Mouse (Mus musculus) lung, adult 2 months (tissue): Measurements from ENCODE around the gene BC028528. TPM values are rescaled to one million over a fixed set of nuclear protein-coding genes. Genes with fewer than 3 reads are reported as not detected.
A peak's percentile ranks its signal among the peaks of the same experiment; 100 is the strongest.
"Not testable (repeated sequence)": the region's sequence is repeated elsewhere in the genome, so short reads cannot be mapped to it uniquely, and the experiment has no call there.

ENCODE experiments used
- DNase-seq: peaks from one replicate; pipeline ENCODE4 v3.0.0; 2022
- H3K4me1 ChIP-seq: fragments of 200-500 bp; 2 replicates; pipeline ENCODE4 v1.6.1; 2011; ENCODE audit warnings: low read length; ENCODE audit not compliant: control insufficient read depth, insufficient read depth
- H3K4me3 ChIP-seq: fragments of 200-500 bp; replicated peaks from 2 replicates; pipeline ENCODE3; 2011; ENCODE audit warnings: low read depth, mild to moderate bottlenecking, control low read depth, low read length; ENCODE audit errors: extremely low read depth
- CTCF ChIP-seq: fragments of 200-500 bp; IDR thresholded peaks from 2 replicates; pipeline ENCODE4 v1.5.1; 2011; ENCODE audit warnings: mild to moderate bottlenecking, low read length, control low read depth; ENCODE audit not compliant: insufficient read depth
- POLR2A ChIP-seq: fragments of 200-500 bp; IDR thresholded peaks from 2 replicates; pipeline ENCODE4 v1.6.1; 2011; ENCODE audit warnings: low read depth, mild to moderate bottlenecking, control low read depth, low read length, borderline replicate concordance; ENCODE audit errors: extremely low read depth
- WGBS: fragments of 180-500 bp; shearing (Covaris S2); methylation state at CpG from one replicate; pipeline ENCODE4 v1.1.7; 2018; 5-methylcytosine and 5-hydroxymethylcytosine counted together
- polyA plus RNA-seq: library from polyadenylated mRNA; depleted of rRNA; stranded (reverse); fragments of >200 nt; gene quantifications from 2 replicates; pipeline ENCODE4 v1.2.3, GENCODE M21; 2012

The BC028528 gene
- polyA plus RNA-seq, 1 experiment: 113 TPM

DNA sequence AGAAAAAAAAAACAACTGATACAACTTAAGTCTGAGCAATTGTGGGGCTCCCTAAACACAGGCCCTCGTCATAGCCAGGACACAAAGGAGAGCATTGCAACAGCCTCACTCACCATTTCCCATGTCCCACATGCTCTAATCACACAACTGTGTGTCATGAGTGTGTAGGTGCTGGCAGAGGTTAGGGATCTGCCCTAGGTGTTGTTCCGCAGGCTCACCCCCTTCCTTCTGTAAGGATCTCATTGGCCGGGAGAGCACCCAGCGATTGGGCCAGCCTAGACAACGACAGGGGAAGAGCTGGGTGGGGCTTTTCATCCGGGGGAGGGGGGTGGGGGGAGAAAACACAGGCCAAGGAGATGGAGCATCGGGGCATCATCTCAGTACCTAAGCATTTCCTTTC is 28.2 kb downstream of the BC028528 start:
- WGBS: 57% methylated on average over 7 of the region's 7 CpGs
- Histone ChIP-seq H3K4me1 (no peaks in the 10 kb centered on the region), H3K4me3 (no peak overlapping the region)
- TF ChIP-seq CTCF: no peak
- TF ChIP-seq POLR2A: no peak
- no peak for DNase-seq

DNA sequence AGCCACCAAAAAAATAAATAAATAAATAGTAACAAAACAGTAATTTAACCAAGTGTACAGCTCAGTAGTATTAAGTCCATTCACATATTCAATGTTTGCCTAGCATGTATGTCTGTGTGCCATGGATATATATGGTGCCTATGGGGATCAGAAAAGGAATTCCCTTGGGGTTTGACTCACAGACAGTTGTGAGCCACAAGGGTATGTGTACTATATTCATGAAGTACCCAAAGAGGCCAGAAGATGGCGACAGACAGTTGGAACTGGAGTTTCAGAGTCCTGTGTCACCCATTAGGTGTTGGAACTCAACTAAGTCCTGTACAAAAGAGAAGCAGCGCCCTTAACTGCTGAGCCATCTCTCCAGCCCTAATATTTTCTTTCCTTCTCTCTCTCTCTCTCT is 30.0 kb downstream of the BC028528 start:
- DNase-seq: no peak
- whole genome bisulfite sequencing: 43% methylated on average over 2 of the region's 2 CpGs
- TF ChIP-seq POLR2A (no peak), CTCF (peak; percentile 39; the same call in 1 of the 2 replicates)
- no peak overlapping the region for H3K4me3 ChIP-seq
- no peaks in the 10 kb centered on the region for H3K4me1 ChIP-seq

DNA sequence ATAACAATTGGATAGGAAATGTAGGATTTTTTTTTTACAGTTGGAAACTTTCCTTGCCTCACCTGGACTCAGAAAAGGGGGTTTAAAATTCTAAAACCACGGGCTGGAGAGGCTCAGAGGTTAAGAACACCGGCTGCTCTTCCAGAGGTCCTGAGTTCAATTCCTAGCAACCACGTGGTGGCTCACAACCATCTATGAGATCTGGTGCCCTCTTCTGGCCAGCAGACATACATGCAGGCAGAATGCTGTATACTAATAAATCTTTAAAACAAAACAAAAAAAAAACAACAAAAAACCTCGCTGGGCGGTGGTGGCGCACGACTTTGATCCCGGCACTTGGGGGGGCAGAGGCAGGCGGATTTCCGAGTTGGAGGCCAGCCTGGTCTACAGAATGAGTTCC is 30.6 kb downstream of the BC028528 start:
- DNase-seq: no peak
- Histone ChIP-seq H3K4me3 (no peak overlapping the region), H3K4me1 (no peaks in the 10 kb centered on the region; the same call in 1 of the 2 replicates)
- 71% methylated on average over 10 of the region's 10 CpGs for WGBS
- TF ChIP-seq POLR2A (no peak), CTCF (peak; percentile 24; the same call in 1 of the 2 replicates)

DNA sequence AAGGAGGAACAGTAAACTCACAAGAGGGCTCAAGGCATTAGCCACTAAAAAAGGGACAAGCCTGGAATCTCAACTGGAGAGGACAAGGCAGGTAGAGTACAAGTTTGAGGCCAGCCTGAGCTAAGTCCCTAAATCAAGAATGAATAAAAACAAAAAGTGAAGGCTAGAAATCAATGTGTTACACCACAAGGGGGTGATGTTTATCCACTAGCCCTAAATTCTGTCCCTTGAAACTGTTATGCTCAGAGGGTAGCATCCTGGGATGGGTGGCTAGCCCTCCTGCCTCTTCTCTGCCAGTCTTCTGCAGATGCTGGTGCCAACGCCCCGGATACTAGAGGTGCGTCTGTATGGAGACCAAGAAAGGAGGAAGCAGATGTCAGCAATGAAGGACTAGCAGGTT is 31.5 kb downstream of the BC028528 start:
- Histone ChIP-seq H3K4me3 (no peak overlapping the region), H3K4me1 (no peaks in the 10 kb centered on the region; the same call in 1 of the 2 replicates)
- TF ChIP-seq POLR2A (no peak), CTCF (no peak)
- no peak for DNase-seq
- 83% methylated on average over 3 of the region's 3 CpGs for WGBS

DNA sequence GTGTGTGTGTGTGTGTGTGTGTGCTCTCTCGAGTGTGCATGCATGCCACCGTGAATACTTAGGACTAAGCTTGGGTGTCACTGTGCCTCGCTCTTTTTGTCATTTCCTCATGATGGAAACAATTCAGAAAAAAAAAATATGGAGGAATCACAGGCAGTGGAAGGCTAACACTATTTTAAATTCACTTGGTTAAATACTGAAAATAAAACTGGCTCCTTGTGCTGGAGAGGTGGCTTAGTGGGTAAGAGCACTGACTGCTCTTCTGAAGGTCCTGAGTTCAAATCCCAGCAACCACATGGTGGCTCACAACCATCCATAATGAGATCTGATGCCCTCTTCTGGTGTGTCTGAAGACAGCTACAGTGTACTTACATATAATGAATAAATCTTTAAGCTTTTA is 33.5 kb downstream of the BC028528 start:
- H3K4me1 ChIP-seq, H3K4me3 ChIP-seq, DNase-seq: not testable (repeated sequence)
- WGBS: 72% methylated on average over 3 of the region's 3 CpGs

DNA sequence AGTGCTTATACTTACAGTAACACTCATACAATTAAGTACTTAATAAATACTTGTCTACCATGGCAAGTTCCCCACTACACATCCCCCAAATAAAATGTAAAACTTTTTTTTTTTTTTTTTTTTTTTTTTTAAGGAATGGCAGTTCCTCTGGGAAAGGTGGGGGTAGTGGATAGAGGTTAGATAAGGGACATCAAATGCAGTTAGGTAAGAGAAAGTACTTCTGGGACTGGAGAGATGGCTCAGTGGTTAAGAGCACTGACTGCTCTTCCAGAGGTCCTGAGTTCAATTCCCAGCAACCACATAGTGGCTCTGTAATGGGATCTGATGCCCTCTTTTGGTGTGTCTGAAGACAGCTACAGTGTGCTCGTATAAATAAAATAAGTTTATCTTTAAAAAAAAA is 34.8 kb downstream of the BC028528 start:
- 68% methylated on average over 1 of the region's 1 CpGs for WGBS
- not testable (repeated sequence) for H3K4me3 ChIP-seq, DNase-seq, H3K4me1 ChIP-seq

DNA sequence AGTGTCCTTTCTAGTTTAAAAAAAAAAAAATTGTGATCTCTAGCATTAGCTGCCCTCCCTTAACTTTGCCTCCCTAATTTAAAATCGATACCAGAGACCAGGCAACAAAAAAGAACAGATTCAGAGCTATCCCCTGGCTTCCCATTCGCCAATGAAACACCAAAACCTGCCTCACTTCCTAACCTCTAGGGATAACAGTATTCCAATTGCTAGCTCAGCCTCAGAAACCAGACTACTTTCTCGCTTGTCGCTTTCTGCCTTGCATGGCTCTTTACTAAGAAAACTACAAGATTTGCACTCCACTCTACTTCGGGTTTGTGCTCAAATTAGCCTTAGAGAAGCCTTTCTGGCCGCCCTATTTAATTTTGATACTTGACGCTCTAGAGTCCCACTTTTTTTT is 35.7 kb downstream of the BC028528 start:
- no peak for DNase-seq
- no peaks in the 10 kb centered on the region; the same call in 1 of the 2 replicates for H3K4me1 ChIP-seq
- H3K4me3 ChIP-seq: peak overlapping the region; percentile 95
- WGBS: 20% methylated on average over 7 of the region's 7 CpGs
- TF ChIP-seq POLR2A: no peak
- TF ChIP-seq CTCF: no peak

DNA sequence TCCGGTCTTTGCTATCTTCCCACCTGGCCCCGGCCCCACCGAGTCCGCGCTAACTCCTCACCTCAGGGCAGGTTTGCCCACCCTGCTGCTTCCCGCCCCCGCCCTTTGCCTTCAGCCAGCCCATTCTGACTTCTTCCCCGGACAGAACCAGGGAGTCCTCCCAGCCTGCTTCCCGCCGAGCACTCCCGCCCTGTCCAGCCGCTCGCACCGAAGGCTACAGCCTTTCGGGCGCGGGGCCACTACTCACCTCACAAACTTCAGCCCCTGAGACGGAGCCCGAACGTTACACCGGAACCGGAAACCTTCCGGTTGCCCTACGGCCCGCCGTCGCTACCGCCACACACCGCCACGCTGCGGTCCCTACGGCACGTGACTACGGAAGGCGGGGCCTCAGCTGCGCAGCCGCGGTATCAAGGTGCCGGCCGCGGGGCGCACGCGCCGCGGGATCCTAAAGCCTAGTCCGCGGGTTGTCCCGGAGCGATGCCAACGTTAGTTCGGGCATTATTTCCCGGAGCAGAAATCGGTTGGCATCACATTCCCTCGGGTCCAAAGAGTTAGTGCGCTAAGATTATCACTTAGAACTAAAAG is 36.2 kb downstream of the BC028528 start, which contains the start of gene Prpf3:
Gene Prpf3 (minus strand): TSS at position 384 of the 588 bp plus-strand sequence.
- peak; percentile 94 for DNase-seq
- Histone ChIP-seq H3K4me3 (peak within 1 kb of the TSS; percentile 95), H3K4me1 (no peaks in the 10 kb centered on the region; the same call in 1 of the 2 replicates)
- TF ChIP-seq CTCF: no peak
- TF ChIP-seq POLR2A: no peak; the same call in 1 of the 2 replicates
- WGBS: under 1% methylated on average over 56 of the region's 56 CpGs

DNA sequence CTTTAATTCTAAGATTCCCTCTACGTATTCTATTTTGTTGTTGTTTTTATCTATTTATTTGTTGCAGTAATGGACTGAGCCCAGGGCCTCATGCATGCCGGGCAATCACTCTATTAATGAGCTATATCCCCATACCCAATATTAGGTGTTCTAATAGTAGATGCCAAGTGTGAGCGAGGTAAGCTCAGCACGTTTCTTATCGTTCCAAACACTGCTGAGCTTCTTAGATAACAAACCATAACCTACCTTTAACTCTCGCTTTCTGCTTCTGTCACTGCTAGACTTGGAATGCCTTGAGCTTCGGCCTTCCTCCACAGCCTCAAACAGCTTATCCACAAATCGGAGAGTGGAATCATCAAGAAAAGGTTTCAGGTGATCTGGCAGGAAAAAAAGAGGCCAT is 40.5 kb downstream of the BC028528 start:
- no peak for DNase-seq
- 92% methylated on average over 8 of the region's 8 CpGs for whole genome bisulfite sequencing
- Histone ChIP-seq H3K4me1 (no peaks in the 10 kb centered on the region; the same call in 1 of the 2 replicates), H3K4me3 (no peak overlapping the region)
- no peak for TF ChIP-seq CTCF
- TF ChIP-seq POLR2A: no peak

DNA sequence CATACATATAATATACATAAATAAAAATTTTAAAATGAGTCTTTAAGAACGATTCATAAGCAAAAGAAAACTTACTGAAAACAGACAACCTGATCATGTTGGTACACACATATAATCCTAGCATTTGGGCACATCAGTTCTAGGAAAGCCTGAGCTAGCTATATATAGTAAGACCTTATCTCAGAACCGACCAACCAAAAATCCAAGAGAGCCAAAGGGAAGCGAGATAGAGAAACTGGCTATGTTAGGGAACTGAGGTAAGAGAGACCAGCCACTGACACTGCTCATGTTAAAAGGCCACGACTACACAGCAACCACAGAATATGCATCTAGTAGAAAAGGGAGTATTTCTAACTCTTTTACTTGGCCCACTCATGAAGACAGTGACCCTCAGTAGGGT is 41.2 kb downstream of the BC028528 start:
- H3K4me3 ChIP-seq: no peak overlapping the region
- 81% methylated on average over 4 of the region's 4 CpGs for WGBS
- H3K4me1 ChIP-seq: no peaks in the 10 kb centered on the region; the same call in 1 of the 2 replicates
- no peak for DNase-seq
- TF ChIP-seq POLR2A: no peak
